Mouse (Mus musculus): Measurements from ENCODE around the gene Pfn1.
A peak's percentile ranks its signal among the peaks of the same experiment; 100 is the strongest.

Pfn1 gene

GRCm38 (mm10) chr11:70654198-70654922 is at the start of gene Pfn1:
TSS of gene Pfn1 (minus strand) at chr11:70654644.
- peak in 1 of 2 experiments; percentile 59 for DNase-seq (ENCODE audit: low spot score in 2 of 2)

GRCm38 (mm10) chr11:70702781-70703180 is 48.3 kb upstream of the Pfn1 start:
- no peak for DNase-seq (ENCODE audit: low spot score in 2 of 2)

DNA sequence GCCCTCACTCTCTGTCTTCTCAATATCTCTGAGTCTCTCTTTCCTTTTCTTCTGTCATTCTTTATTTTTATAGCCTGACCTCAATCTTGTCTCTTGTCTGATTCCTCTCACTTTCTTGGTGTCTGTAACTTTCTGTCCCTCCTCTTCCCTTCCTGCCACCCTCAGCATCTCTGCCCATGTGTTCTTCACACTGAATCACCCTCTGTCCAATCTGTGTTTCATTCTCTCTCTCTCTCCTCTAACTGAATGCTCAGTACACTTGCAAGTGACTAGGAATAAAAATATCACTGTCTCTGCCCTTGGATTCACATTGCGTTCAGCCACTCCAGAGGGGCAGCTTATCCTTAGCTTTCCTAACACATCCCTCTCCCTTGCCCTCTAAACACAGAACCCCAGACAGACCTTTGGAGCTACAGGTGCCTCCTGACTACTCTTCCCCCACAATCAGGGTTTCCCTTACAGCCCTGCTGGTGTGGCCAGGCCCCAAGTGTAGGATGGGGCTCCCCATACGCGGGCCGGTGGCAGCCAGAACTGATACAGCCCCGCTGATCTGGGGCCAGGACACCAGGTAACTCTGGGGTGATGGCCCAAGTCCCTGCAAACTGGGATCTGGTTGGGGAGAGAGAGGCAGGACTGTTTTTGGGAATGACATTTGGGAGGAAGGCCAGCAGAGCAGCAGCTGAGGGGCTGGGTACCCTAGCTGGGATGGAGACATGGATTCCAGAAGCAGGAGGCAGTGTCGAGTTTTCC is 47.7 kb upstream of the Pfn1 start:
- DNase-seq (ENCODE audit: low spot score in 2 of 2): no peak

DNA sequence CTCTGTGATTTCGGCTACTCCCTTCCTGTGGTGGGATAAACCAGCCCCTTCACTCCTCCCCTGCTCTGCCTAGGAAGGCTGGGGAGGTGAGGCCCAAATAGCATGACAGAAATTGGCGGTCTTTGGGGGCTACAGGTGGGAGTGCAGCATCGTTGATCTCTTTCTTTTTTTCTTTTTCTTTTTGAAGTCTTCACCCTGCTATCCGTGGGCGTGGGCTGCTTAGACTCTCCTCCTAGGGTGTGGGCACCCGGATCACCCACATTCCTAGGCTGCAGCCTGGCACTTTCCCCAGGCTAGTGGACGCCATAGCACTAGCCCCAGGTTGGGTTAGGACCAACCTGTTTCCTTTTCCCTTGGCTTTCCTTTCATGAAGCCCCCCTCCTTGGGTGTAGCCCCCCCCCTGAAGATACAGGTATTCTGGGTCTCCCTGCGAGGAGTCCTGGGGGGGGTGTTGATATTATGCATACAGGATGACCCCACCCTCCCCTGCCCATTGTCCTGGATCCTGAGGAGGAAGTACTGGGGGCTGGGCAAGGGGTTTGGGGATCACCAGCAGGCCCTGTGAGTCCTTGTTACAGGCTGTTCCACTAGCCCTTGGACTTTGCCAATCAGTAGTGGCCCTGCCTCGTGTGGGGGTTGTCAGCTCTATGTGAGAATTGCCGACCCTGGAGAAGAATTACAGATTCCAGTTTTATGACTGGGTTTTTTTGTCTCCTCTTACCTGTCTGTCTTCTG is 46.9 kb upstream of the Pfn1 start:
- DNase-seq (ENCODE audit: low spot score in 2 of 2): no peak

- peak; percentile 62 to 80 for DNase-seq (ENCODE audit: low spot score in 2 of 2)
Measured at GRCm38 (mm10) chr11:70700613-70701012, 46.2 kb upstream of the Pfn1 start.

- DNase-seq (ENCODE audit: low spot score in 2 of 2): peak; percentile 91 to 98
Measured at GRCm38 (mm10) chr11:70699722-70700556, 45.5 kb upstream of the Pfn1 start, which contains the start of the genes Inca1 and Kif1c. TSS of gene Inca1 (minus strand) at chr11:70700155. TSS of gene Kif1c (plus strand) at chr11:70700548.

DNA sequence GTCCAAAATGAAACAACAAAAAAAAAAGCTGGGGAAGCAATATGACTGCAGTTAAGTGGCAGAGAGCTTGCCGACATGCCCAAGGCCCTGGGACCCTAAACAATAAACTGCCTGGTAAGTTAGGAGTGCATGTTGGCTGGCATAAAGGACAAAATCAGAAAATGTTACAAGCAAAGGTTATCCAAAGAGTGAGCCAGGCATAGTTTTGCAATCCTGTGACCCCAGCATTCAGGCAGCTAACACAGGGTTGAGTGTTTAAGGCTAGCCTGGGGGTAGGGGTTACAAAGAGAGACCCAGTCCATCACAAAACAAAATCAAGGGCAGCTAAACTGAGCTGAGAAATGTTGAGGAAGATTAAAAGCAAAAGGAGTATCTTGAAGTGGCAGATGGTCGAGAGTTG is 44.6 kb upstream of the Pfn1 start:
- no peak for DNase-seq (ENCODE audit: low spot score in 2 of 2)

GRCm38 (mm10) chr11:70697376-70697775 is 42.9 kb upstream of the Pfn1 start:
- DNase-seq (ENCODE audit: low spot score in 2 of 2): no peak

DNA sequence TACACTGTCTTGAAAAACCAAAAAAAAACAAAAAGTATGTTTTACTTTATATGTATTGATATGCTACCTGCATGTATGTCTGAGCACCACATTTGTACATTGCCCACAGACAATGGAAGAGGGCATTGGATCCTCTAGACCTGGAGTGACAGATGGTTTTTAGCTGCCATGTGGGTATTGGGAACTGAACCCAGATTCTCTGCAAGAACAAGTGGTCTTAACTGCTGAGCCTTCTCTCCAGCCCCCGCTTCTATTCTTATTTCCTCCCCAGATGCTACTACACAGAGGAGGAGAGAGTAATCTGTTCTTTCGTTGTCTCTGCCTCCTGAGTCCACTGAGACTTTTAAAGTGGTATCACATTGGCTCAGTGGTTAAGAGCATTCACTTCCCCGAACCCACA is 39.1 kb upstream of the Pfn1 start:
- no peak for DNase-seq (ENCODE audit: low spot score in 2 of 2)

GRCm38 (mm10) chr11:70689578-70689977 is 35.1 kb upstream of the Pfn1 start:
- DNase-seq (ENCODE audit: low spot score in 2 of 2): no peak

DNA sequence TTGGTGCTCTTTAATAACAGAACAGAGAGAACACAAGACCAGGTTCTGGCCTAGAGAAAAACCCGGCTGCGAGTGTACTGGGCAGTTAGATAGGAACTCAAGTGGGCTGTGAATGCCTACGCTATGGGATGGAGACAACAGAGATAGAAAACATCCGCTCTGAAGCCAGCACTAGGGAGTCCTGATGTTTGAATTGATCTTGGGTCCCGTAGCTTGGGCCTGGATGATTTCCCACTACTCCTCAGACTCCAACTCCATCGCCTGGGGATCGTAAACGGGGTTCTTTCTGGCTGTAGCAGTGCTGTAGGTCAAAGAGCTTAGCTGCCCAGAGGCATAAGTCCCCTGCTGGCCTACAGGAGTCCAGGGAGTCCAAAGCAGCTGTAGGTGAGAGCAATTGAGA is 33.9 kb upstream of the Pfn1 start:
- no peak for DNase-seq (ENCODE audit: low spot score in 2 of 2)

DNA sequence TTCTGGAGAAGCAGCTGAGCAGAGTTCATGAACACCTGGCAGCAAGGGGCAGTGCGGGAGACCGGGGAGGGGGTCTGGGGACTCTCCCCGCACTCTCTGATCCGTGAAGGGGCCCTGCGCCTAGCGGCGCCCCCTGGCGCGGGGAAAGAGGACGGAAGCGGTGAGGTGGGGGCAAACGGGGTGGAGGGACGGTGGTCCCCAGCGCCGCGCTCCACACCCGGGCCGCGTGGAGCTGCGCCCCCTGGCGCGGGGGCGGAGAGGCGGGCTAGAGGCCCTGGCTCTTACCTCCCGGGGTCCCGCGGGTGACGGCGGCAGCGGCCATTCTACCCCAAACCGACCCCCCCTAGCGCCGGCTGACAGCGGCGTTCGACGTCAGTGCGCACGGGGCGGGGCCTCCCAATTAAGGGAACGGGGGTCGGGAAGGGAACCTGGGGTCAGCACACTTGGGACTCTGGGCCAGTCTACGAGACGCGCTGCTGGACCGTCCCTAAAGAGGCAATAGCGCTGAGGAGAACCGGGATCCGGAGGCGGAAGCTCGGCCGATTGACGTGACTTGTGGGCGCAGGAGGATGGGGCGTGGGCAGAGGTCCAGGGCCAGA is 33.3 kb upstream of the Pfn1 start, which contains the start of gene Camta2:
Gene Camta2, minus strand, starts transcription at position 505 of the 599 bp plus-strand sequence.
- DNase-seq (ENCODE audit: low spot score in 2 of 2): peak; percentile 74 to 88

DNA sequence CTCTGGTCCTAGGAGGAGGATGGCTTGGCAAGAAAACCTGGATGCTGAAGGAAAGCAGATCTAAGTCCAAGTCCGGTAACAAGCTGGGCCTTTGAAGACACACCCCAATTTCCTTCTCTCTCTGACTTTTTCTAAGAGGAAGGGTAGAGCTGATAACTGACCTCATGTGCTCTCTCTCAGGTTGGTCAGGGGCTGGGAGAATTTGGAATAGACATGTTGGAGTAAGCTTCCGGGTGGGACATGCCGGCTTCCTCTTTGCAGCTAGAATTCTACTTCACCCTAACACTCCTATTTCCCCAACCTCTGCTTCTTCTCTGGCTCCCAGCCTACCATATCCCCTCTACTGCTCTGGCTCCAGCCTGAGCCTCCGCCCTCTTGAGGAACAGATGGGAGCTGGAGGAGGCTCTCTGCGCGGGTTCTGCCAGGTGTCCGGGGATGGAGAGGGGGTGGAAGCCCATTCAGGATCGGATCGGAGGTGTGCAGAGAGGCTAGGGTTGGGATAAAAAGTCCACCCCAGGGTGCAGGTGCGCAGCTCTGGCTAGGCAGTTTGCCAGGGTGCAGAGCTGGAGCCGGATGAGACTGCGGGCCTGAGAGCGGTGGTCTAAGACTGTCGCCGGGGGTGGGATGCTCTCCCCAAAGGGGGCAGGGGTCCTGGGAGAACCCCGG is 32.6 kb upstream of the Pfn1 start:
- DNase-seq (ENCODE audit: low spot score in 2 of 2): peak in 1 of 2 experiments; percentile 38

DNA sequence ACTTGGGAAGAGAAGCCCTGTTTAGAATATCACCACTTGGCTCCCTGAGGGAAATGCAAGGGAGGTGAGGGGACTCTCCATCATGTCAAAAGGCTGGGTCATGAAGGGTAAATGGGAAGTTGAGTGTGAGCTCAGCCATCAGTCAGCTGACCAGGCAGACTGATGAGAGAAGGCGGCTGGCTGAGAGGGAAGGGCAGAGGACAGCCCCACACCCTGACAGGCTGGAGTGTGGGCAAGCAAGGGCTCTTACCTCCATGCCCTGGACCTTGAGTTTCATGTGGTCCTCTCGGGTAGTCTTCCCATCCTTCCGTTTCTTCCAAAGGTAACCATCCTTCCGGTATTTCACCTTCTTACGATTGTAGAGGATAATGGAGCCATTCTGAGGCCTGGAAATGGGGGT is 29.2 kb upstream of the Pfn1 start:
- DNase-seq (ENCODE audit: low spot score in 2 of 2): no peak

DNA sequence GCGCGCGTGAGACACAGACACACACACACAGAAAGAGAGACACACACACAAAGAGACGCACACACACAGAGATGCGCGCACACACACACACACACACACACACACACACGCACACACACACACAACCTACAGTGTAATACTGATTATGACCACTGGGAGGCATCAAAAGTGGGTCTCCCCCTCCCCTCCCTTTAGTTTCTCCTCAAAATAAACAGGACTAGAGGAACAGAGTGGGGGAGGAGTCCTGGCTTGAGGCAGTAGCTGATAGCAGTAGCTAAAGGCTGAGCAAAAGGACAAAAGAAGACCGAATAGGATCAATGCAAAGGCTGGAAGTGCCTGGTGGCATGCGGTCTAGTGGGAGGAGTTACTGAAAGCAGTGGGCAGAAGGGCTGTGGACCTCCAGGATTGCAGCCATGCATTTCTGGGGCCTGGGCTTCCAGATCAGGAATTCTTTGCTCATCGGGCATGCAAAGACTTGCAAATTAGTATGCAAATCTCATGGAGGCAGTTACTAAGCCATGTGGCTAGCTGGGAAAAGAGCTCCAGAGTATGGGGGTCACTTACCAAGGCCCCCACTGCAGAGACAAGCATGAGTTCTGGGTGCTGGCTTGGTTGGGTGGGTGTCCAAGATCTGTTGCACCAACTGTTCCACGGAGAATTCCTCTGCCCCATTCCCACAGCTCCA is 27.6 kb upstream of the Pfn1 start:
- no peak for DNase-seq (ENCODE audit: low spot score in 2 of 2)

DNA sequence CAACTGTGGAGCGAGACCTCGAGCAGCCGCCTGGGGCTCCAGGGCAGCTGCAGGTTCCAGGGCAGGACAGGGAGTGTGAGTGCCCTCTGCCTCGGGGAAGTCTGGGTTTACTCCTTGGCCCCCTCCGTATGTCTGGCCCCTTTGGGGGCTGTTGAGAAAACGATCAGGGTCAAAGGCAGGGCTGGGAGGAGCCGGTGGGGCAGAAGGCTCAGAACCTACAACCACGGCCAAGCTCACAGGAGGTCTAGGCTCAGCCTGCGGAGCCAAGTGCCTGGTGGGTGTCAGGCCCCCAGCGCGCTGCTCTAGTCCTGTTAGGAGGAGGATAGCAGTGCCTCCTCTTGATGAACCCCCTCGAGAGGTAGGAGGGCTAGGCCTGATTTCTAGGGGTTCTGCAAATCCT is 26.7 kb upstream of the Pfn1 start:
- DNase-seq (ENCODE audit: low spot score in 2 of 2): no peak

- DNase-seq (ENCODE audit: low spot score in 2 of 2): no peak
Measured at GRCm38 (mm10) chr11:70679894-70680293, 25.4 kb upstream of the Pfn1 start.

DNA sequence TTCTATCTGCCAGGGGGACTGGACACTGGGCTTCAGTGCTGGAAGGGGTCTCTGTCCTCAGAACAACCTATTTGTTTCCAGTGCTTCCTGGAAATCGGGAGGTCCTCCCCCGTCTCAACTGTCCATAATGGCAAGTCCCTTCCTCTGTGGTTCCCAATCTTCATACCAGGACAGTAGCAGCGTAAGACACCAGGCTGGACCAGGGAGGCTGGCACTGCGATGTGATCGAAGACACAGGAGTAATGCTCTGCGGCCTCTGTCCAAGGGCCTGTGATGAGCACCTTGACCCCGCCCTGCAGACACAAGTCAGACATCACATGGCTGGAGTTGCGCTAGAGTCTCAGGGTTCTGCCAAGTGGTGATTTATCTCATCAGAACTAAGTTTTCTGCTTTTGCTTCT is 24.9 kb upstream of the Pfn1 start:
- no peak for DNase-seq (ENCODE audit: low spot score in 2 of 2)

- DNase-seq (ENCODE audit: low spot score in 2 of 2): no peak
Measured at GRCm38 (mm10) chr11:70678576-70678975, 24.1 kb upstream of the Pfn1 start.

GRCm38 (mm10) chr11:70678092-70678491 is 23.6 kb upstream of the Pfn1 start:
- no peak for DNase-seq (ENCODE audit: low spot score in 2 of 2)

Data from urinary bladder, adult 18-20 months (tissue).